Mouse (Mus musculus) hindbrain, embryonic 15.5 days (tissue): Measurements from ENCODE around the gene Jazf1. TPM values are rescaled to one million over a fixed set of nuclear protein-coding genes. Genes with fewer than 3 reads are reported as not detected.
A peak's percentile ranks its signal among the peaks of the same experiment; 100 is the strongest.

Source experiments
- ATAC-seq: fragments of 200-750 bp; cut with Nextera tagmentation; 2 replicates; pipeline ENCODE4 v1.8.0; 2017; ENCODE audit warnings: low read depth, moderate number of reproducible peaks, moderate TSS enrichment; ENCODE audit not compliant: low FRiP score
- H3K27ac ChIP-seq: fragments of 300-500 bp; sonication (generic); replicated peaks from 2 replicates; pipeline ENCODE4 v1.5.1; 2015; ENCODE audit warnings: mild to moderate bottlenecking, inconsistent platforms
- H3K27me3 ChIP-seq: fragments of 300-500 bp; sonication (generic); 2 replicates; pipeline ENCODE4 v1.6.1; 2015; ENCODE audit warnings: control low read depth, inconsistent platforms
- H3K36me3 ChIP-seq: fragments of 300-500 bp; sonication (generic); 2 replicates; pipeline ENCODE4 v1.6.1; 2015; ENCODE audit warnings: control low read depth, inconsistent platforms
- H3K4me1 ChIP-seq: fragments of 300-500 bp; sonication (generic); replicated peaks from 2 replicates; pipeline ENCODE4 v1.6.1; 2015; ENCODE audit warnings: control low read depth, inconsistent platforms
- H3K4me2 ChIP-seq: fragments of 300-500 bp; sonication (generic); 2 replicates; pipeline ENCODE4 v1.6.1; 2015; ENCODE audit warnings: moderate library complexity, mild to moderate bottlenecking, inconsistent platforms
- H3K4me3 ChIP-seq: fragments of 300-500 bp; sonication (generic); 2 replicates; pipeline ENCODE4 v1.5.1; 2015; ENCODE audit warnings: mild to moderate bottlenecking, inconsistent platforms
- H3K9ac ChIP-seq: fragments of 300-500 bp; sonication (generic); 2 replicates; pipeline ENCODE4 v1.6.1; 2015; ENCODE audit warnings: inconsistent platforms
- H3K9me3 ChIP-seq: fragments of 300-500 bp; sonication (generic); 2 replicates; pipeline ENCODE4 v1.6.1; 2016; ENCODE audit warnings: control low read depth, inconsistent platforms
- WGBS: fragments of 180-500 bp; shearing (Covaris S2); methylation state at CpG from one replicate; pipeline ENCODE4 v1.1.7; 2015; 5-methylcytosine and 5-hydroxymethylcytosine counted together
- polyA plus RNA-seq: library from polyadenylated mRNA; unstranded; fragments of >200 nt; fragmentation: Nextera tagmentation; extraction: Ambion mirVana; gene quantifications from 2 replicates; pipeline ENCODE4 v1.2.1, GENCODE M21; 2015

Jazf1 gene
- polyA plus RNA-seq, 1 experiment from 2014 or later: 52.4 TPM

GRCm38 (mm10) chr6:52990816-52991215 lies 77.6 kb downstream of the Jazf1 start:
- Histone ChIP-seq H3K27ac (no peak overlapping the region), H3K9me3 (no peaks in the 10 kb centered on the region), H3K4me3 (no peak overlapping the region), H3K9ac (no peak overlapping the region), H3K27me3 (no peaks in the 10 kb centered on the region), H3K4me1 (no peaks in the 10 kb centered on the region), H3K36me3 (no peaks in the 10 kb centered on the region), H3K4me2 (no peak overlapping the region)
- no peak for ATAC-seq
- WGBS: 88% methylated on average over 8 of the region's 8 CpGs

- ATAC-seq: no peak
- no peaks in the 10 kb centered on the region for H3K4me1 ChIP-seq
- no peaks in the 10 kb centered on the region for H3K27me3 ChIP-seq
- no peak overlapping the region for H3K9ac ChIP-seq
- WGBS: 80% methylated on average over 6 of the region's 6 CpGs
- H3K36me3 ChIP-seq: no peaks in the 10 kb centered on the region
- H3K9me3 ChIP-seq: no peaks in the 10 kb centered on the region
- H3K4me2 ChIP-seq: no peak overlapping the region
- 0 out of 2 replicates have a peak overlapping the region, but pooled peaks have one; percentile 6 for H3K27ac ChIP-seq
- H3K4me3 ChIP-seq: no peak overlapping the region
Observed at GRCm38 (mm10) chr6:52987905-52988640, 80.4 kb downstream of the Jazf1 start.

GRCm38 (mm10) chr6:52987391-52987790 lies 81.0 kb downstream of the Jazf1 start:
- WGBS: 56% methylated on average over 4 of the region's 4 CpGs
- Histone ChIP-seq H3K9ac (no peak overlapping the region), H3K4me3 (no peak overlapping the region), H3K36me3 (no peaks in the 10 kb centered on the region), H3K27me3 (no peaks in the 10 kb centered on the region), H3K9me3 (no peaks in the 10 kb centered on the region), H3K4me1 (no peaks in the 10 kb centered on the region), H3K27ac (no peak overlapping the region), H3K4me2 (no peak overlapping the region)
- ATAC-seq: no peak

- Histone ChIP-seq H3K27ac (no peak overlapping the region), H3K27me3 (no peaks in the 10 kb centered on the region), H3K9ac (no peak overlapping the region), H3K9me3 (no peaks in the 10 kb centered on the region), H3K4me2 (no peak overlapping the region), H3K4me3 (no peak overlapping the region), H3K4me1 (no peaks in the 10 kb centered on the region), H3K36me3 (no peaks in the 10 kb centered on the region)
- WGBS: 90% methylated on average over 6 of the region's 6 CpGs
- no peak for ATAC-seq
Observed at GRCm38 (mm10) chr6:52982175-52982574, 86.3 kb downstream of the Jazf1 start.

- H3K4me2 ChIP-seq: no peak overlapping the region
- H3K9me3 ChIP-seq: no peaks in the 10 kb centered on the region
- WGBS: 94% methylated on average over 6 of the region's 6 CpGs
- H3K27me3 ChIP-seq: no peaks in the 10 kb centered on the region
- H3K27ac ChIP-seq: no peak overlapping the region
- H3K4me1 ChIP-seq: no peaks in the 10 kb centered on the region
- no peak for ATAC-seq
- H3K36me3 ChIP-seq: no peaks in the 10 kb centered on the region
- no peak overlapping the region for H3K9ac ChIP-seq
- H3K4me3 ChIP-seq: no peak overlapping the region
Observed at GRCm38 (mm10) chr6:52979503-52979902, 88.9 kb downstream of the Jazf1 start.

GRCm38 (mm10) chr6:52973351-52973750 lies 95.1 kb downstream of the Jazf1 start:
- Histone ChIP-seq H3K27me3 (no peaks in the 10 kb centered on the region), H3K4me2 (no peak overlapping the region), H3K9ac (no peak overlapping the region), H3K4me1 (no peaks in the 10 kb centered on the region), H3K36me3 (no peaks in the 10 kb centered on the region), H3K9me3 (no peaks in the 10 kb centered on the region), H3K27ac (no peak overlapping the region), H3K4me3 (no peak overlapping the region)
- ATAC-seq: no peak
- WGBS: 89% methylated on average over 5 of the region's 5 CpGs

GRCm38 (mm10) chr6:52972138-52972537 lies 96.3 kb downstream of the Jazf1 start:
- 73% methylated on average over 7 of the region's 7 CpGs for WGBS
- Histone ChIP-seq H3K4me1 (no peaks in the 10 kb centered on the region), H3K9ac (no peak overlapping the region), H3K27ac (no peak overlapping the region), H3K27me3 (no peaks in the 10 kb centered on the region), H3K4me3 (no peak overlapping the region), H3K9me3 (no peaks in the 10 kb centered on the region), H3K4me2 (no peak overlapping the region), H3K36me3 (no peaks in the 10 kb centered on the region)
- no peak for ATAC-seq

- no peak for ATAC-seq
- H3K36me3 ChIP-seq: no peaks in the 10 kb centered on the region
- H3K4me3 ChIP-seq: no peak overlapping the region
- no peaks in the 10 kb centered on the region for H3K27me3 ChIP-seq
- H3K4me1 ChIP-seq: no peaks in the 10 kb centered on the region
- H3K9ac ChIP-seq: no peak overlapping the region
- H3K27ac ChIP-seq: no peak overlapping the region
- WGBS: 91% methylated on average over 2 of the region's 2 CpGs
- H3K4me2 ChIP-seq: no peak overlapping the region
- H3K9me3 ChIP-seq: no peaks in the 10 kb centered on the region
Observed at GRCm38 (mm10) chr6:52969717-52970261, 98.6 kb downstream of the Jazf1 start.

GRCm38 (mm10) chr6:52968346-52968891 lies 100.0 kb downstream of the Jazf1 start:
- no peak overlapping the region for H3K4me3 ChIP-seq
- no peaks in the 10 kb centered on the region for H3K36me3 ChIP-seq
- H3K4me2 ChIP-seq: no peak overlapping the region
- peaks cover 10% of the 10 kb centered on the region for H3K4me1 ChIP-seq
- WGBS: 82% methylated on average over 12 of the region's 12 CpGs
- ATAC-seq: no peak
- H3K27ac ChIP-seq: no peak overlapping the region
- H3K9me3 ChIP-seq: no peaks in the 10 kb centered on the region
- no peak overlapping the region for H3K9ac ChIP-seq
- no peaks in the 10 kb centered on the region for H3K27me3 ChIP-seq

- H3K9ac ChIP-seq: no peak overlapping the region
- 68% methylated on average over 10 of the region's 10 CpGs for WGBS
- no peaks in the 10 kb centered on the region for H3K9me3 ChIP-seq
- peaks cover 15% of the 10 kb centered on the region for H3K4me1 ChIP-seq
- no peak overlapping the region for H3K4me3 ChIP-seq
- H3K36me3 ChIP-seq: no peaks in the 10 kb centered on the region
- no peak overlapping the region for H3K27ac ChIP-seq
- H3K4me2 ChIP-seq: no peak overlapping the region
- ATAC-seq: no peak
- no peaks in the 10 kb centered on the region for H3K27me3 ChIP-seq
Observed at GRCm38 (mm10) chr6:52967557-52968270, 100.7 kb downstream of the Jazf1 start.

- no peaks in the 10 kb centered on the region for H3K27me3 ChIP-seq
- ATAC-seq: no peak
- H3K4me1 ChIP-seq: peaks cover 15% of the 10 kb centered on the region
- no peak overlapping the region for H3K9ac ChIP-seq
- H3K4me2 ChIP-seq: no peak overlapping the region
- no peaks in the 10 kb centered on the region for H3K9me3 ChIP-seq
- no peak overlapping the region for H3K27ac ChIP-seq
- no peaks in the 10 kb centered on the region for H3K36me3 ChIP-seq
- 73% methylated on average over 4 of the region's 4 CpGs for WGBS
- H3K4me3 ChIP-seq: no peak overlapping the region
Observed at GRCm38 (mm10) chr6:52966001-52966400, 102.4 kb downstream of the Jazf1 start.

GRCm38 (mm10) chr6:52965340-52965739 lies 103.1 kb downstream of the Jazf1 start:
- Histone ChIP-seq H3K9ac (no peak overlapping the region), H3K27me3 (no peaks in the 10 kb centered on the region), H3K36me3 (no peaks in the 10 kb centered on the region), H3K9me3 (no peaks in the 10 kb centered on the region), H3K4me2 (no peak overlapping the region), H3K4me3 (no peak overlapping the region), H3K27ac (no peak overlapping the region), H3K4me1 (peaks cover 15% of the 10 kb centered on the region)
- 55% methylated on average over 7 of the region's 7 CpGs for WGBS
- no peak for ATAC-seq
